In the genomic region with DNA sequence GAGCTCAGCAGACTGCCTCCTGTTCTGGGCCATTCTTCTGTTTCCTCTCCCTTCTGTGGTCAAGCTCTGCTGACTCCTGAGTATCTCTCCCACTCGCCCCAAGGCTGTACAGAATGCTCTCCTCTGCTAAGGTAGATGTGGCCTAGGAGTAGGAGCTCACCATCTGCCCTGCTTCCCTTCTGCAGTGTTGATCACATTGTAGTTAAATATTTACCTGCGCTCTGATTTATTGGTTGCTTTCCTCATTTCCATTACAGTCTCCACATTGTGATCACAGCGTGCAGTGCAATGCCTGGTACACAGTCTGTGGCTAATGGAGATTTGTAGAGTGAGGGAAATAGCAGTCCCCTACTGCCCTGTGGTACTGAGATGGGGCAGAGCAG, we compare ENCODE assay signal across 13 mouse cellular contexts.
DNase-seq lines count a peak whose midpoint lies in the region; ATAC-seq and TF ChIP-seq lines count a peak whose summit lies in the region.
"Had no signal": no experiment of that assay in that cellular context is flagged by ENCODE, and none has a peak within 500 bp of the region (broad histone marks: within the 10 kb centered on the region; RNA-seq: fewer than 3 reads in every experiment).

No protein-coding gene starts in this region.

- TF ChIP-seq EP300 in liver, postnatal 0 days (IDR thresholded peaks at IDR 0.05; ENCODE audit: low read depth), result no peak

- H3K9me3 ChIP-seq in liver, embryonic 13.5 days (replicated peaks), result no peaks in the 10 kb centered on the region
- no peaks in the 10 kb centered on the region for H3K9me3 ChIP-seq in liver, embryonic 12.5 days (replicated peaks)
- H3K9me3 ChIP-seq in hindbrain, embryonic 11.5 days (ENCODE audit: control insufficient read depth, low read length), result no peaks in the 10 kb centered on the region
- no peaks in the 10 kb centered on the region for H3K9me3 ChIP-seq in liver, postnatal 0 days (ENCODE audit: low read length)
- H3K9me3 ChIP-seq: forebrain, embryonic 13.5 days had no signal

- TF ChIP-seq CTCF in liver, postnatal 0 days (IDR thresholded peaks at IDR 0.05; ENCODE audit: low read depth), result no peak

- H3K9ac ChIP-seq in liver, embryonic 13.5 days, result no peak overlapping the region
- H3K9ac ChIP-seq in liver, embryonic 12.5 days, result no peak overlapping the region
- H3K9ac ChIP-seq in hindbrain, embryonic 11.5 days (ENCODE audit: low read depth, low read length), result peak overlapping the region; percentile 11; the same call in 1 of the 2 replicates
- H3K9ac ChIP-seq in liver, postnatal 0 days (replicated peaks), result peak overlapping the region; percentile 63
- H3K9ac ChIP-seq: forebrain, embryonic 13.5 days; liver, embryonic 14.5 days had no signal

- H3K27me3 ChIP-seq in liver, embryonic 13.5 days, result no peaks in the 10 kb centered on the region
- H3K27me3 ChIP-seq in liver, embryonic 12.5 days (replicated peaks), result no peaks in the 10 kb centered on the region
- H3K27me3 ChIP-seq in hindbrain, embryonic 11.5 days (ENCODE audit: control insufficient read depth, insufficient read depth, low read length), result no peaks in the 10 kb centered on the region
- no peaks in the 10 kb centered on the region for H3K27me3 ChIP-seq in liver, postnatal 0 days (ENCODE audit: insufficient read depth, low read length)
- H3K27me3 ChIP-seq: forebrain, embryonic 13.5 days had no signal

- DNase-seq in liver, embryonic 13.5 days, result no peak
- DNase-seq in hindbrain, embryonic 11.5 days (ENCODE audit: low spot score), result no peak
- peak; percentile 71 for DNase-seq in kidney, adult 9 months
- peak; percentile 17 for DNase-seq in liver, postnatal 0 days
- DNase-seq in testis, postnatal 14 days (ENCODE audit: low spot score), result no peak
- DNase-seq in layer of hippocampus, postnatal 36 days, result no peak
- no peak for DNase-seq in right cerebral cortex, adult 18-20 months
- DNase-seq: cerebellum, postnatal 25 days; heart, adult 2 months; right cerebral cortex, postnatal 14 days had no signal

- H3K4me2 ChIP-seq in liver, embryonic 13.5 days, result no peak overlapping the region
- H3K4me2 ChIP-seq in liver, embryonic 12.5 days, result no peak overlapping the region
- no peak overlapping the region for H3K4me2 ChIP-seq in hindbrain, embryonic 11.5 days (replicated peaks; ENCODE audit: low read depth, low read length)
- H3K4me2 ChIP-seq in liver, postnatal 0 days (ENCODE audit: low read depth, low read length), result peak overlapping the region; percentile 59
- H3K4me2 ChIP-seq: forebrain, embryonic 13.5 days had no signal

- H3K4me3 ChIP-seq in liver, embryonic 13.5 days (replicated peaks), result no peak overlapping the region
- H3K4me3 ChIP-seq in liver, embryonic 12.5 days, result no peak overlapping the region
- H3K4me3 ChIP-seq in hindbrain, embryonic 11.5 days (ENCODE audit: low read depth, low read length), result no peak overlapping the region
- H3K4me3 ChIP-seq in liver, postnatal 0 days (ENCODE audit: low read depth, low read length), result 0 out of 2 replicates have a peak overlapping the region, but pooled peaks have one; percentile 10
- H3K4me3 ChIP-seq: forebrain, embryonic 13.5 days; heart, adult 2 months had no signal

- H3K27ac ChIP-seq in liver, embryonic 13.5 days, result no peak overlapping the region
- no peak overlapping the region for H3K27ac ChIP-seq in liver, embryonic 12.5 days
- peak overlapping the region; percentile 42; the same call in 1 of the 2 replicates for H3K27ac ChIP-seq in hindbrain, embryonic 11.5 days (ENCODE audit: low read depth, low read length)
- peak overlapping the region; percentile 85 for H3K27ac ChIP-seq in liver, postnatal 0 days (ENCODE audit: low read depth)
- H3K27ac ChIP-seq: forebrain, embryonic 13.5 days; heart, adult 2 months; liver, embryonic 14.5 days had no signal

- H3K4me1 ChIP-seq in liver, embryonic 13.5 days (replicated peaks), result peaks cover 4% of the 10 kb centered on the region; the same call in 1 of the 2 replicates
- no peaks in the 10 kb centered on the region for H3K4me1 ChIP-seq in liver, embryonic 12.5 days
- H3K4me1 ChIP-seq in hindbrain, embryonic 11.5 days (replicated peaks; ENCODE audit: control insufficient read depth, insufficient read depth, low read length), result 0 out of 2 replicates have a peak, but pooled peaks cover 5% of the 10 kb centered on the region
- peaks cover 9% of the 10 kb centered on the region for H3K4me1 ChIP-seq in liver, postnatal 0 days (ENCODE audit: insufficient read depth)

- peak; percentile 41 for ATAC-seq in liver, embryonic 13.5 days (ENCODE audit: low read depth)
- ATAC-seq in liver, embryonic 12.5 days, result no peak
- peak; percentile 22; the same call in 1 of the 2 replicates for ATAC-seq in hindbrain, embryonic 11.5 days (ENCODE audit: low FRiP score)
- ATAC-seq in liver, postnatal 0 days, result peak; percentile 89
- ATAC-seq: forebrain, embryonic 13.5 days had no signal

- WGBS in liver, embryonic 13.5 days (ENCODE audit: insufficient replicate concordance), result 55% methylated on average over 3 of the region's 3 CpGs
- 57% methylated on average over 3 of the region's 3 CpGs for WGBS in liver, embryonic 12.5 days (ENCODE audit: insufficient replicate concordance)
- 61% methylated on average over 3 of the region's 3 CpGs for WGBS in hindbrain, embryonic 11.5 days
- 54% methylated on average over 3 of the region's 3 CpGs for WGBS in liver, postnatal 0 days (ENCODE audit: insufficient replicate concordance)

- no peaks in the 10 kb centered on the region for H3K36me3 ChIP-seq in liver, embryonic 13.5 days
- no peaks in the 10 kb centered on the region for H3K36me3 ChIP-seq in liver, embryonic 12.5 days
- H3K36me3 ChIP-seq in hindbrain, embryonic 11.5 days (ENCODE audit: control insufficient read depth, insufficient read depth, low read length), result no peaks in the 10 kb centered on the region
- H3K36me3 ChIP-seq in liver, postnatal 0 days (replicated peaks; ENCODE audit: insufficient read depth, low read length), result no peaks in the 10 kb centered on the region

Comparison
In these comparisons a context has a peak if more than half of its experiments do, and no peak if none do; other contexts are left out.
1. DNase-seq: peak in kidney, adult 9 months (single experiment) and liver, postnatal 0 days (single experiment); none in liver, embryonic 13.5 days (single experiment), hindbrain, embryonic 11.5 days (single experiment), testis, postnatal 14 days (single experiment), layer of hippocampus, postnatal 36 days (0 of 2) and right cerebral cortex, adult 18-20 months (single experiment).
2. H3K27ac ChIP-seq: peak in hindbrain, embryonic 11.5 days (single experiment) and liver, postnatal 0 days (single experiment); none in liver, embryonic 13.5 days (single experiment) and liver, embryonic 12.5 days (single experiment).
3. H3K9ac ChIP-seq: peak in hindbrain, embryonic 11.5 days (single experiment) and liver, postnatal 0 days (single experiment); none in liver, embryonic 13.5 days (single experiment) and liver, embryonic 12.5 days (single experiment).